Mouse (Mus musculus) embryonic fibroblast, embryonic 13.5 days (primary cell): ENCODE data around the gene Olfr699. TPM values are rescaled to one million over a fixed set of nuclear protein-coding genes. Genes with fewer than 3 reads are reported as not detected.

Experiments
- H3K27ac ChIP-seq: 2 replicates; pipeline ENCODE4 v1.5.1; 2012; ENCODE audit warnings: low read length, control low read depth, inconsistent platforms; ENCODE audit not compliant: insufficient read depth
- H3K4me1 ChIP-seq: 2 replicates; pipeline ENCODE4 v1.6.1; 2011; ENCODE audit warnings: low read length; ENCODE audit not compliant: control insufficient read depth, insufficient read depth
- H3K4me3 ChIP-seq: 2 replicates; pipeline ENCODE4 v1.5.1; 2011; ENCODE audit warnings: mild to moderate bottlenecking, control low read depth, low read length; ENCODE audit not compliant: insufficient read depth
- CTCF ChIP-seq: IDR thresholded peaks from 2 replicates; pipeline ENCODE4 v1.5.1; 2011; ENCODE audit warnings: mild to moderate bottlenecking, control low read depth, low read length, moderate library complexity, borderline replicate concordance; ENCODE audit not compliant: insufficient read depth
- POLR2A ChIP-seq: IDR thresholded peaks from 2 replicates; pipeline ENCODE4 v1.6.1; 2011; ENCODE audit warnings: low read depth, mild to moderate bottlenecking, control low read depth, low read length, moderate library complexity
- polyA plus RNA-seq: library from polyadenylated mRNA; stranded (reverse); fragments of >200 nt; gene quantifications from 2 replicates; pipeline ENCODE4 v1.2.4, GENCODE M21; 2011; ENCODE audit warnings: low read depth; ENCODE audit not compliant: missing spikeins, insufficient read length

Gene Olfr699
- polyA plus RNA-seq, 1 experiment = not detected

GRCm38 (mm10) chr7:106742343-106742742 is 50.7 kb downstream of the Olfr699 start, which contains the start of gene Olfr697:
TSS of gene Olfr697 (minus strand) at chr7:106742443.
- no peak for TF ChIP-seq CTCF
- no peak for TF ChIP-seq POLR2A
- H3K4me3 ChIP-seq = no peak within 1 kb of the TSS
- no peak within 1 kb of the TSS for H3K27ac ChIP-seq
- no peaks in the 10 kb centered on the region for H3K4me1 ChIP-seq

Other genes starting within 250 kb of the Olfr699 start
- gene Olfr693, start 112.6 kb downstream of the Olfr699 start, polyA plus RNA-seq = not detected in 2 replicates
- gene Olfr694, start 101.4 kb downstream of the Olfr699 start, polyA plus RNA-seq = not detected in 2 replicates
- not detected in 2 replicates for gene Olfr695, start 76.8 kb downstream of the Olfr699 start, polyA plus RNA-seq
- not detected in 2 replicates for gene Olfr697, start 50.8 kb downstream of the Olfr699 start, polyA plus RNA-seq
- gene Olfr698, start 37.8 kb downstream of the Olfr699 start, polyA plus RNA-seq = not detected in 2 replicates
- not detected in 2 replicates for gene Olfr700, start 15.6 kb upstream of the Olfr699 start, polyA plus RNA-seq
- gene Olfr701, start 20.9 kb upstream of the Olfr699 start, polyA plus RNA-seq = not detected in 2 replicates
- gene Olfr702, start 40.7 kb upstream of the Olfr699 start, polyA plus RNA-seq = not detected in 2 replicates
- gene Olfr703, start 50.2 kb upstream of the Olfr699 start, polyA plus RNA-seq = not detected in 2 replicates
- not detected in 2 replicates for gene Olfr704, start 70.0 kb upstream of the Olfr699 start, polyA plus RNA-seq
- not detected in 2 replicates for gene Olfr705, start 83.7 kb upstream of the Olfr699 start, polyA plus RNA-seq
- gene Olfr706, start 95.0 kb upstream of the Olfr699 start, polyA plus RNA-seq = not detected in 2 replicates
- not detected in 2 replicates for gene Olfr707, start 108.0 kb upstream of the Olfr699 start, polyA plus RNA-seq
- not detected in 2 replicates for gene Olfr1532-ps1, start 114.8 kb upstream of the Olfr699 start, polyA plus RNA-seq
- gene Olfr709-ps1, start 139.0 kb upstream of the Olfr699 start, polyA plus RNA-seq = not detected in 2 replicates
- gene Olfr710, start 155.1 kb upstream of the Olfr699 start, polyA plus RNA-seq = not detected in 2 replicates
- gene Olfr6, start 170.7 kb upstream of the Olfr699 start, polyA plus RNA-seq = not detected in 2 replicates
- gene Olfr711, start 182.3 kb upstream of the Olfr699 start, polyA plus RNA-seq = not detected in 2 replicates
- gene Olfr2, start 212.9 kb upstream of the Olfr699 start, polyA plus RNA-seq = not detected in 2 replicates
- not detected in 2 replicates for gene Olfr713, start 238.0 kb upstream of the Olfr699 start, polyA plus RNA-seq